8 mouse cellular contexts compared by ENCODE assay signal in the genomic region with DNA sequence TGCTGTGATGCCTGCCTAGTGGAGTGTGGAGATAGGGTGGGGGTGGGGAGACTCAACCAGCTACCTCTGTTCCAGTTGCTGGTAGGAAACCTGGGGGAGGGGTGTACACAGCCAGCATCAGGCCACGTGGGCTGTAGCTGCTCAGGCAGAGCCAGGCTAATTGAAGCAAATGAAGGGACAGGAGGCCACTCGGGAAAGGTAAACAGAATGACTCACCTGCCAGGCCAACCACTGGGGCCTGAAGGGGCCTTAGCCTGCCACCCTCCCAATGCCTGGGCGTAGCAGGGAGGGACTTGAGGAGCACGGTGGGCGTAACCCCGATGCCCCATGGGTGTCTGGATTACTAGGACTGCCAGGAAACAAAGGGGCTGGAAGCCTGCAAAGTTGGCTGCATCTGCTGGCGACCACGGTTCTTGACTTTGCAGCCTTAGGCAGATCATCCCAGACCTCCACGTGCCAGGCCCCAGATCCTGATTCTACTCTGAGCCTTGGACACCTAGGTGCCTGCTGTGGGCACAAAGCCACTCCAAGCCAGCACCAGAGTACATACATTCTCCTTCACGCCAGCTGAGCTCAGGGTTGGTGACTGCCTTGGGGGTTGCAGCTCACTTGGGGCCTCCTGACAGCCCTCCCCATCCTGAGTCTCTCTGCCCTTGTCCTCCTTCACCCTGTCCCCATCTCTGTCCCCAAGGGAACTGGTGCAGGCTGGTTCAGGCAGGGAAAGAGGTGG. TPM values are rescaled to one million over a fixed set of nuclear protein-coding genes. Genes with fewer than 3 reads are reported as not detected.
A peak's percentile ranks its signal among the peaks of the same experiment; 100 is the strongest.
DNase-seq lines count a peak whose midpoint lies in the region; ATAC-seq and TF ChIP-seq lines count a peak whose summit lies in the region.

No protein-coding gene starts in this region.

- no peak for TF ChIP-seq CTCF in bone marrow macrophage, adult 2 months (IDR thresholded peaks at IDR 0.05; ENCODE audit: low read depth, low read length)
- TF ChIP-seq CTCF in liver, embryonic 14.5 days (IDR thresholded peaks at IDR 0.05; ENCODE audit: low read depth) = no peak

- TF ChIP-seq EP300 in liver, embryonic 14.5 days (IDR thresholded peaks at IDR 0.05; ENCODE audit: low read depth) = no peak

- 22% methylated on average over 10 of the region's 10 CpGs for WGBS in intestine, embryonic 14.5 days
- 41% methylated on average over 10 of the region's 10 CpGs for WGBS in liver, embryonic 14.5 days (ENCODE audit: insufficient replicate concordance)
- 29% methylated on average over 10 of the region's 10 CpGs for WGBS in stomach, embryonic 14.5 days

- H3K27me3 ChIP-seq in intestine, embryonic 14.5 days (replicated peaks; ENCODE audit: control insufficient read depth, insufficient read depth, low read length) = no peaks in the 10 kb centered on the region
- no peaks in the 10 kb centered on the region for H3K27me3 ChIP-seq in liver, embryonic 14.5 days (ENCODE audit: control insufficient read depth, insufficient read depth, low read length)
- H3K27me3 ChIP-seq in stomach, embryonic 14.5 days (ENCODE audit: control insufficient read depth, insufficient read depth, low read length) = no peaks in the 10 kb centered on the region

- H3K4me1 ChIP-seq in bone marrow macrophage, adult 2 months (ENCODE audit: control insufficient read depth, insufficient read depth, low read length) = peaks cover 13% of the 10 kb centered on the region
- H3K4me1 ChIP-seq in intestine, embryonic 14.5 days (replicated peaks; ENCODE audit: control insufficient read depth, insufficient read depth, low read length) = peaks cover 11% of the 10 kb centered on the region
- H3K4me1 ChIP-seq in liver, embryonic 14.5 days (replicated peaks; ENCODE audit: control insufficient read depth in 2 of 2, insufficient read depth in 2 of 2, low read length in 1 of 2) = peaks cover 0 to 7% of the 10 kb centered on the region in 2 experiments; a peak in 1 of 4 replicates
- H3K4me1 ChIP-seq in stomach, embryonic 14.5 days (ENCODE audit: control insufficient read depth, insufficient read depth, low read length) = peaks cover 17% of the 10 kb centered on the region

- peaks cover 31% of the 10 kb centered on the region for H3K36me3 ChIP-seq in intestine, embryonic 14.5 days (ENCODE audit: control insufficient read depth, insufficient read depth, low read length)
- H3K36me3 ChIP-seq in liver, embryonic 14.5 days (replicated peaks; ENCODE audit: control insufficient read depth, insufficient read depth, low read depth) = no peaks in the 10 kb centered on the region
- peaks cover 18% of the 10 kb centered on the region for H3K36me3 ChIP-seq in stomach, embryonic 14.5 days (ENCODE audit: control insufficient read depth, insufficient read depth, low read length)

- 0 out of 2 replicates have a peak overlapping the region, but pooled peaks have one; percentile 21 for H3K27ac ChIP-seq in bone marrow macrophage, adult 2 months (ENCODE audit: insufficient read depth, low read depth, low read length)
- peak overlapping the region; percentile 64 for H3K27ac ChIP-seq in intestine, embryonic 14.5 days (ENCODE audit: low read depth)
- no peak overlapping the region for H3K27ac ChIP-seq in liver, embryonic 14.5 days
- peak overlapping the region; percentile 89 for H3K27ac ChIP-seq in stomach, embryonic 14.5 days (ENCODE audit: low read length)

- TF ChIP-seq POLR2A in bone marrow macrophage, adult 2 months (IDR thresholded peaks at IDR 0.05; ENCODE audit: borderline replicate concordance, low read depth, low read length) = no peak

- peak overlapping the region; percentile 22; the same call in 1 of the 2 replicates for H3K4me2 ChIP-seq in intestine, embryonic 14.5 days (ENCODE audit: low read length)
- no peak overlapping the region for H3K4me2 ChIP-seq in liver, embryonic 14.5 days (ENCODE audit: low read depth)
- peak overlapping the region; percentile 14; the same call in 1 of the 2 replicates for H3K4me2 ChIP-seq in stomach, embryonic 14.5 days (replicated peaks; ENCODE audit: low read depth, low read length)

- peak; percentile 37 for DNase-seq in 416B (ENCODE audit: low read depth)
- peak; percentile 75 for DNase-seq in intestine, embryonic 14.5 days (ENCODE audit: low spot score)
- DNase-seq in liver, embryonic 14.5 days (ENCODE audit: low read depth in 3 of 3, low spot score in 3 of 3) = no peak
- no peak for DNase-seq in frontal cortex, adult 2 months (ENCODE audit: extremely low spot score in 1 of 2, low spot score in 1 of 2)
- DNase-seq in right cerebral cortex, postnatal 14 days = no peak

- no peak overlapping the region for H3K4me3 ChIP-seq in bone marrow macrophage, adult 2 months (ENCODE audit: insufficient read depth, low read length)
- no peak overlapping the region for H3K4me3 ChIP-seq in intestine, embryonic 14.5 days (ENCODE audit: low read depth, low read length)
- H3K4me3 ChIP-seq in liver, embryonic 14.5 days (ENCODE audit: insufficient read depth in 1 of 2, low read depth in 2 of 2, low read length in 2 of 2) = no peak overlapping the region
- no peak overlapping the region for H3K4me3 ChIP-seq in stomach, embryonic 14.5 days (ENCODE audit: low read depth, low read length)

- peak overlapping the region; percentile 5; the same call in 1 of the 2 replicates for H3K9ac ChIP-seq in intestine, embryonic 14.5 days (ENCODE audit: low read length)
- no peak overlapping the region; the same call in 1 of the 2 replicates for H3K9ac ChIP-seq in liver, embryonic 14.5 days (replicated peaks)
- no peak overlapping the region for H3K9ac ChIP-seq in stomach, embryonic 14.5 days (replicated peaks; ENCODE audit: low read depth, low read length)

- peak; percentile 83 for ATAC-seq in intestine, embryonic 14.5 days (replicated peaks; ENCODE audit: low FRiP score, low TSS enrichment, low read depth)
- ATAC-seq in liver, embryonic 14.5 days (ENCODE audit: insufficient read depth) = peak; percentile 50
- ATAC-seq in stomach, embryonic 14.5 days (ENCODE audit: insufficient number of reproducible peaks, insufficient read depth, low FRiP score, low read depth) = peak; percentile 87
- no peak for ATAC-seq in frontal cortex, adult (ENCODE audit: low TSS enrichment)

- no peaks in the 10 kb centered on the region for H3K9me3 ChIP-seq in intestine, embryonic 14.5 days (ENCODE audit: control insufficient read depth, low read length)
- H3K9me3 ChIP-seq in liver, embryonic 14.5 days (ENCODE audit: control insufficient read depth, low read length) = no peaks in the 10 kb centered on the region
- H3K9me3 ChIP-seq in stomach, embryonic 14.5 days (ENCODE audit: control insufficient read depth, low read depth, low read length) = no peaks in the 10 kb centered on the region

RNA-seq across cellular contexts. Expression of a gene that starts 9.0 kb away (rescaled TPM):
- polyA plus RNA-seq in bone marrow macrophage, adult 2 months (2012; ENCODE audit: insufficient read depth, insufficient read length, missing spikeins) = not detected in 2 replicates
- polyA plus RNA-seq in intestine, embryonic 14.5 days (2014; fragmentation: Nextera tagmentation; extraction: Ambion mirVana) = 0.42 and 0.50 TPM in 2 replicates
- polyA plus RNA-seq in liver, embryonic 14.5 days (2012; rRNA removed) = 19.8 and 22.8 TPM in 2 replicates
- 11.6 and 13.4 TPM in 2 replicates for polyA plus RNA-seq in liver, embryonic 14.5 days (2014; fragmentation: Nextera tagmentation; extraction: Ambion mirVana)
- polyA plus RNA-seq in stomach, embryonic 14.5 days (2014; fragmentation: Nextera tagmentation; extraction: Ambion mirVana) = 1.2 and 1.9 TPM in 2 replicates
- 0.42 and 0.54 TPM in 2 replicates for polyA plus RNA-seq in frontal cortex, adult 2 months (2012; rRNA removed)

RNA-seq across cellular contexts. Expression of a gene that starts 10.1 kb away (rescaled TPM):
- 63.5 and 64.0 TPM in 2 replicates for polyA plus RNA-seq in bone marrow macrophage, adult 2 months (2012; ENCODE audit: insufficient read depth, insufficient read length, missing spikeins)
- 191 and 209 TPM in 2 replicates for polyA plus RNA-seq in intestine, embryonic 14.5 days (2014; fragmentation: Nextera tagmentation; extraction: Ambion mirVana)
- polyA plus RNA-seq in liver, embryonic 14.5 days (2012; rRNA removed) = 30.0 and 36.2 TPM in 2 replicates
- polyA plus RNA-seq in liver, embryonic 14.5 days (2014; fragmentation: Nextera tagmentation; extraction: Ambion mirVana) = 41.3 and 43.6 TPM in 2 replicates
- 229 and 239 TPM in 2 replicates for polyA plus RNA-seq in stomach, embryonic 14.5 days (2014; fragmentation: Nextera tagmentation; extraction: Ambion mirVana)
- polyA plus RNA-seq in frontal cortex, adult 2 months (2012; rRNA removed) = 153 and 174 TPM in 2 replicates

RNA-seq across cellular contexts. Expression of a gene that starts 11.5 kb away (rescaled TPM):
- not detected in 2 replicates for polyA plus RNA-seq in bone marrow macrophage, adult 2 months (2012; ENCODE audit: insufficient read depth, insufficient read length, missing spikeins)
- 0.24 TPM in 1 of 2 replicates, not detected in the other for polyA plus RNA-seq in intestine, embryonic 14.5 days (2014; fragmentation: Nextera tagmentation; extraction: Ambion mirVana)
- not detected in 2 replicates for polyA plus RNA-seq in liver, embryonic 14.5 days (2012; rRNA removed)
- not detected in 2 replicates for polyA plus RNA-seq in liver, embryonic 14.5 days (2014; fragmentation: Nextera tagmentation; extraction: Ambion mirVana)
- not detected in 2 replicates for polyA plus RNA-seq in stomach, embryonic 14.5 days (2014; fragmentation: Nextera tagmentation; extraction: Ambion mirVana)
- polyA plus RNA-seq in frontal cortex, adult 2 months (2012; rRNA removed) = not detected in 2 replicates

RNA-seq across cellular contexts. Expression of a gene that starts 33.6 kb away (rescaled TPM):
- 292 and 334 TPM in 2 replicates for polyA plus RNA-seq in bone marrow macrophage, adult 2 months (2012; ENCODE audit: insufficient read depth, insufficient read length, missing spikeins)
- 746 and 800 TPM in 2 replicates for polyA plus RNA-seq in intestine, embryonic 14.5 days (2014; fragmentation: Nextera tagmentation; extraction: Ambion mirVana)
- polyA plus RNA-seq in liver, embryonic 14.5 days (2012; rRNA removed) = 144 and 214 TPM in 2 replicates
- polyA plus RNA-seq in liver, embryonic 14.5 days (2014; fragmentation: Nextera tagmentation; extraction: Ambion mirVana) = 497 and 525 TPM in 2 replicates
- 768 and 850 TPM in 2 replicates for polyA plus RNA-seq in stomach, embryonic 14.5 days (2014; fragmentation: Nextera tagmentation; extraction: Ambion mirVana)
- polyA plus RNA-seq in frontal cortex, adult 2 months (2012; rRNA removed) = 103 and 109 TPM in 2 replicates

RNA-seq across cellular contexts. Expression of a gene that starts 42.0 kb away (rescaled TPM):
- 628 and 760 TPM in 2 replicates for polyA plus RNA-seq in bone marrow macrophage, adult 2 months (2012; ENCODE audit: insufficient read depth, insufficient read length, missing spikeins)
- polyA plus RNA-seq in intestine, embryonic 14.5 days (2014; fragmentation: Nextera tagmentation; extraction: Ambion mirVana) = 627 and 633 TPM in 2 replicates
- polyA plus RNA-seq in liver, embryonic 14.5 days (2012; rRNA removed) = 172 and 176 TPM in 2 replicates
- polyA plus RNA-seq in liver, embryonic 14.5 days (2014; fragmentation: Nextera tagmentation; extraction: Ambion mirVana) = 191 and 204 TPM in 2 replicates
- polyA plus RNA-seq in stomach, embryonic 14.5 days (2014; fragmentation: Nextera tagmentation; extraction: Ambion mirVana) = 575 and 578 TPM in 2 replicates
- 408 and 428 TPM in 2 replicates for polyA plus RNA-seq in frontal cortex, adult 2 months (2012; rRNA removed)

Comparison
In these comparisons a context has a peak if more than half of its experiments do, and no peak if none do; other contexts are left out.
1. DNase-seq: peak in 416B (single experiment) and intestine, embryonic 14.5 days (single experiment); none in liver, embryonic 14.5 days (0 of 3), frontal cortex, adult 2 months (0 of 2) and right cerebral cortex, postnatal 14 days (single experiment).